ENCODE assay signal across 8 mouse cellular contexts in genomic region chr3:102169197-102169905, GRCm38 (mm10). TPM values are rescaled to one million over a fixed set of nuclear protein-coding genes. Genes with fewer than 3 reads are reported as not detected.
DNase-seq lines count a peak whose midpoint lies in the region; ATAC-seq lines count a peak whose summit lies in the region.

No protein-coding gene starts in this region.

- no peaks in the 10 kb centered on the region for H3K27me3 ChIP-seq in midbrain, embryonic 15.5 days (replicated peaks)

- DNase-seq in R1 (ENCODE audit: low read depth, low spot score) = peak; percentile 24
- peak; percentile 85 for DNase-seq in cerebellum, adult 9-11 months
- peak; percentile 83 to 90 for DNase-seq in gastrocnemius, postnatal 36 days
- peak; percentile 89 for DNase-seq in kidney, adult 18-20 months
- DNase-seq in left cerebral cortex, postnatal 14 days (ENCODE audit: low spot score in 2 of 2) = peak; percentile 97 to 98
- peak; percentile 92 for DNase-seq in testis, postnatal 10 days (ENCODE audit: low spot score)

- H3K4me1 ChIP-seq in midbrain, embryonic 15.5 days = peaks cover 28% of the 10 kb centered on the region

- ATAC-seq in midbrain, embryonic 15.5 days (replicated peaks) = peak; percentile 80
- ATAC-seq in granulocyte monocyte progenitor cell, adult 5-6 weeks (replicated peaks; ENCODE audit: poor library complexity, severe bottlenecking) = no peak

- no peak overlapping the region for H3K4me3 ChIP-seq in midbrain, embryonic 15.5 days

- no peak overlapping the region for H3K9ac ChIP-seq in midbrain, embryonic 15.5 days

- intact Hi-C loops in gastrocnemius, postnatal 36 days (cut with DNase I) = loop anchor here (5.0 kb wide), 2 partner anchors 33 to 87 kb away; partner anchors contain the start of gene Vangl1
- intact Hi-C loops in left cerebral cortex, postnatal 14 days (cut with DNase I) = no loop called here

- no peaks in the 10 kb centered on the region for H3K36me3 ChIP-seq in midbrain, embryonic 15.5 days (replicated peaks)

- no peaks in the 10 kb centered on the region for H3K9me3 ChIP-seq in midbrain, embryonic 15.5 days

- peak overlapping the region; percentile 32; the same call in 1 of the 2 replicates for H3K27ac ChIP-seq in midbrain, embryonic 15.5 days

- no peak overlapping the region for H3K4me2 ChIP-seq in midbrain, embryonic 15.5 days

- 55% methylated on average over 13 of the region's 13 CpGs for WGBS in midbrain, embryonic 15.5 days

RNA-seq across cellular contexts. Expression of gene Vangl1, which starts 35.1 kb away (rescaled TPM):
- total RNA-seq in gastrocnemius, postnatal 36 days (2021) = 1 to 10 TPM; 2.2 to 3.9 TPM
- 1 to 10 TPM; 5.3 to 6.6 TPM for total RNA-seq in left cerebral cortex, postnatal 14 days (2021)
- polyA plus RNA-seq in midbrain, embryonic 15.5 days (2015; fragmentation: Nextera tagmentation; extraction: Ambion mirVana) = 7.5 and 9.9 TPM in 2 replicates
- total RNA-seq in granulocyte monocyte progenitor cell, adult 5-6 weeks (2014; fragmentation: Nextera tagmentation) = 1.5 TPM in 1 of 2 replicates, not detected in the other
- 1.0 and 4.4 TPM in 2 replicates for total RNA-seq in granulocyte monocyte progenitor cell, adult 5-6 weeks (2017)

Comparison
In these comparisons a context has a peak if more than half of its experiments do, and no peak if none do; other contexts are left out.
1. DNase-seq: peak in every context shown above with its lines; median percentile 98 in left cerebral cortex, postnatal 14 days; 92 in testis, postnatal 10 days; 89 in kidney, adult 18-20 months; 86 in gastrocnemius, postnatal 36 days; 85 in cerebellum, adult 9-11 months; 24 in R1.